Mouse (Mus musculus): Measurements from ENCODE around the gene Shc1.

The Shc1 gene

GRCm38 (mm10) chr3:89390699-89391662 lies 27.3 kb upstream of the Shc1 start:
- DNase-seq (ENCODE audit: low spot score), result no peak

DNA sequence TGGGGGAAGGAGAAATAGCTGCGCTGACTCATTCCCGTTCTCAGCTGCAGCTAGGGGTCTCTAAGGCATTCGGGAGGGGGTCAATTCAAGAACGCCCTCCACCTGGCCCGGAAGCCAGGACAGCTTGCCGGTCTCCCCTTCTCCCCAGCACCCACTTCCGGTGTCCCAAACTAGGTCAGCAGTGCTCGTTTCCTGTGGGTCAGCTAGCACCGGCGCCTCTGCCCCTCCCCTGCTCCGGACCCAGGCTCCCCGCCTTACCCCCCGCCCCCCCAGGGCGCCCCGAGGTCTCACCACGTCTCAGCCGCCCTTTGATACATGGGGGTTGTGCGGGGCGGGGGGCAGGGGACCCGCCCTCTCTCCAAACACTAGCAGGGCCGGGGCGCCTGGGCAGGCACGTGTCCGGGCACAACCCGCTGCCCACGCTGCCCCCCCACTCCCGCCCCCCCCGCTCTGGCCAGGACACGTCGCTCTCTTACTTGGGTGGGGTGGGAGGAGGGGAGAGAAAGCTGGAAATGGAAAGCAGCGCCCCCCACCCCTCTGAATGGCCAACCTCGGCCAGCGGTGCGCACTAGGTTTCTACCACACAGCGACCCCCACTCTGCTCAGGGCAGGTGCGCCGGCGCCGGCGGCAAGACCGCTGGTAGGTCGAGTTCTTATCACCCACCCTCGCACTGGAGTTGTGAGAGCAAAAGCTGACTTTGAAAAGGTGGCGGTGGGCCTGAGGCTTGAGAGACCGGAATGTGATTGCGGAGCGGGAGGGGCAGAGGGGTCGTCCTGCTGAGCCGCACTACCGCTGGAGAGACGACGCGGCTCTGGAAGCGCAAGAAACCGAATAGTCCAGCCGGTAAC lies 26.4 kb upstream of the Shc1 start:
- DNase-seq (ENCODE audit: low spot score), result no peak

- DNase-seq (ENCODE audit: low spot score), result no peak
Observed at GRCm38 (mm10) chr3:89392871-89393311, 25.4 kb upstream of the Shc1 start.

DNA sequence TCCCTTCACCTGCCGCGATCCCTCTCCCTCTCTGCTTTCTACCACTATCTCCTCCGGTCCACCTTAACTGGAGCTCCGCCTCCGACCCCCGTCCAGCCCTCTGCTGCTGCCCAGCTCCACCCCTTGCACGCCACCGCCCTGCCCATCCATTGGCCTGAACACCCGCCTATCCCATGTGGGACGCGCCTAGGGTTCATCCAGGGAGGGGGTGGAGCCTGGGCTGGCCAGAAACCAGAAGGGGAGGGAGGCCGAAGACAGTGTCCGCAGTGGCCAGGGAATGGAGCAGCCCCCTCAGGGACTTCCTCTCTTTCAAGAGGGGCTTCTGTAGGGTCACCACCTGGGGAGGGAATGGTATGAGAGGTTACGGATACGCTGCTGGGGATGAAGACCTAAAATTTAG lies 24.6 kb upstream of the Shc1 start:
- peak; percentile 81 for DNase-seq (ENCODE audit: low spot score)

GRCm38 (mm10) chr3:89394006-89394893 lies 24.0 kb upstream of the Shc1 start, which contains the start of gene Zbtb7b:
Gene Zbtb7b, minus strand, starts transcription at chr3:89394776.
- DNase-seq (ENCODE audit: low spot score), result no peak

GRCm38 (mm10) chr3:89394894-89395256 lies 23.4 kb upstream of the Shc1 start:
- DNase-seq (ENCODE audit: low spot score), result no peak

DNA sequence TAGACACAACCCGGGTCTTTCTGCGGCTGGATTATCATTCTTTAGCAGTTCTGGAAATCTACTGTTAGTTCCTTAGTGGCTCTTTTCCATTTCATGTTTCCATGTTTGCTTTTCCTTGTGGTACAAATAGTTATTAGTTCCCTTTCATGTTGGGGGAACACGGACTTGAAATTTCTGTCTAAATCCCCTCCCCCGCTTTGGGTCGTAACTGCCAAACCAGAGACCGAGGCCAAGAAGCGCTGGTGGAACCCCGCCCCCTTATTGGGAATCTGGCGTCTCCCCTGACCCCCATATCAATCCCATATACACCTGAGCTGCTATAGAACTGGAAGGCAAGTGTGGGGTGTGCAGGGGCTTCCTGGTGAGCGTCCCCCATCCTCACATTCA lies 22.8 kb upstream of the Shc1 start:
- DNase-seq (ENCODE audit: low spot score), result no peak

DNA sequence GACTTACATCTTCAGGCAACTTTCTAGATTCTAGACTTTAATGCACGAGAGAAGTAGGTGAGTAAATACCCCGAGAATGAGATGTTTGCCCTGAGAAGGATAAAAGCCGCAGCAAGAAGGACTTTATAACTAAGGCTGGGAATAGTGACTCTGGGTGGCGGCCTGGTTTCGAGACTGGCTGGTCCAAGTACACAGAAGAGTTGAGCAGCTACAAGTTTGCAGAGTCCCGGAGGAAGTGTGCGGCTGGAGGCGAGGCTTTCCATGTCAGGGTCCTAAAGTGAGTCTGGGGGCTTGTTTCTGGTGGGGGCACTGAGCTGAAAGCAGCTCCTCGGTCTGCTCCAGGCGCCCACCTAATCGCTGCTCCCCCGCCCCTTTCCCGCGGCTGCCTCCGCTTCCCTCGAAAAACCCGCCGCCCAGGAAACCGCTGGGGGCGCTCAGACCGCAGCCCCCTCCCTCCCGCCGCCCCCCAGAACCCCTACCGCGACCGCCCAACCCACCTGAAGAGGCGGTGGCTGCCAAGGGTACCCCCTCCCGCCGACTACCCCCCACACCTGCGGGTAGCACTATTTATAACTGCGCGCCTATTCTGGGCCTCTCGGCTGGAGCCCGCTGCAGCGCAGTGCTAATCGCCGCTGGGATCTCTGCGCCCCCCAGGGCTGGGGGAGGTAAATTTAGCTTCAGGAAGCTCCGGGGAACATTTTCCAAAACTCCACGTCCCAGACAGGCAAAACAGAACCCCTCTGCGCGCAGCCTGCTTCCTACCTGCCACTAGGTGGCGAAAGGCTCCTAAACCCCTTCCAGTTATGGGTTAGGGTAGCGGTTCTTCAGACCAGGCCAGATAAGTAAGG lies 22.2 kb upstream of the Shc1 start:
- DNase-seq (ENCODE audit: low spot score), result no peak

- DNase-seq (ENCODE audit: low spot score), result no peak
Observed at GRCm38 (mm10) chr3:89396654-89397005, 21.6 kb upstream of the Shc1 start.

DNA sequence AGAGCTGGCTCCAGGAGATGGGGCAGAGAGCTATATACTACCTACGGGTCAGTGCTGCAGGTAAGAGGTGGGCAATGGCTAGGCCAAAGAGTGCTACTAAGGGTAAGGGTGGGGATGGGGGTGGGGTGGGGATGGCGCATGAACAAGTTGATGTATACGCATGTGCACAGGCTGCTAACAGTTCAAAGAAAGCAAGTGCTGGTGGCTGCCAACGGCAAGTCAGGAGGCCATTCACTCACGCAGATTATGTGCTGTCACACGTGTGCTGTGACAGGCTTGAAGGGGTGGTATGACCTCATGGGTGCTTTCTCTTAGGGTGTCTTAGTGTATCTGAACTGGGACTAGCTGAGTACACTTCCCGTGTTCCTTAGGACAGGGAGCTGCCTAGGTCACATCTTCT lies 16.9 kb upstream of the Shc1 start:
- no peak for DNase-seq (ENCODE audit: low spot score)

GRCm38 (mm10) chr3:89402693-89403092 lies 15.6 kb upstream of the Shc1 start, which contains the start of gene Lenep:
Gene Lenep, minus strand, starts transcription at chr3:89402793.
- no peak for DNase-seq (ENCODE audit: low spot score)

GRCm38 (mm10) chr3:89406887-89407286 lies 11.4 kb upstream of the Shc1 start:
- DNase-seq (ENCODE audit: low spot score), result no peak

- DNase-seq (ENCODE audit: low spot score), result no peak
Observed at GRCm38 (mm10) chr3:89408448-89408847, 9.8 kb upstream of the Shc1 start.

DNA sequence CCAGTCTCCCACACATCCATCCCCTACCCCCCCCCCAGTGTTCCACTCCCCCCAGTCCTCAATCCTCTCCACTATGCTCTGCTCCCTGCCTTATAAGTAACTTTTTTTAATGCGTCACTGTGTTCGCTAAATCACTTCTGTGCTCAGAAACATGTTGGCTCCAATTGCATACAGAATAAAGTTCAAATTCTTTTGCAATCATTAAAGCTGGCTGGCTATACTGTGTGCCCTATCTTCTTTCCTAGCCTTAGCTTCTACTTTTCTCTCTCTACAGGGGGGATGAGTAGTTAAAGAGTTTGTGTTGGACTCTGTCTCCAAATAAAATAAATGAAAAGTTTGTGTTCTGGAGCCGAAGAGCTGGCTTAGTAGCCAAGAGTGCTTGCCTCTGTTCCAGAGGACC lies 8.5 kb upstream of the Shc1 start:
- no peak for DNase-seq (ENCODE audit: low spot score)

- DNase-seq (ENCODE audit: low spot score), result no peak
Observed at GRCm38 (mm10) chr3:89410864-89411263, 7.4 kb upstream of the Shc1 start.

- DNase-seq (ENCODE audit: low spot score), result peak; percentile 100
Observed at GRCm38 (mm10) chr3:89411490-89412393, 6.5 kb upstream of the Shc1 start, which contains the start of gene Flad1. Gene Flad1, minus strand, starts transcription at chr3:89411870.

GRCm38 (mm10) chr3:89416158-89416557 lies 2.1 kb upstream of the Shc1 start:
- DNase-seq (ENCODE audit: low spot score), result no peak

DNA sequence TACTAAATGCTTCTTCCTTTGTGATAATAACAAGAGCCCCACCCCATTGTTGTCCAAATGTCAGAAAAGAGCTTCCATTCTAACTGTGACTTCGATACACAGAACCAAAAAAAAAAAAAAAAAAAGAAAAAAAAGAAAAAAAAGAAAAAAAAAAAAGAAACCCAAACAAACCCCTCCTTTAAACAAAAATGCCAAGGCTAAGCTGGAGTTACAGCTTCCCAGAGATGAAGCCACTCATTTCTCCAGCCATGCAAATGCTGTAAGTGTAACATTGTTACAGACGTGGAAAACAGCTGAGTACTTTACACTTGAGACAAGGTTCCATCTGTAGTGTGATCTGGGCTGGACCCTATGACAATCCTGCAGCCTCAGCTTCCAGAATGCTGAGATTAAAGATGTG lies 1.1 kb upstream of the Shc1 start:
- no peak for DNase-seq (ENCODE audit: low spot score)

GRCm38 (mm10) chr3:89417840-89418169 lies 438 bp upstream of the Shc1 start:
- DNase-seq (ENCODE audit: low spot score), result no peak

- no peak for DNase-seq (ENCODE audit: low spot score)
Observed at GRCm38 (mm10) chr3:89418861-89419250, 613 bp downstream of the Shc1 start.

Measured in layer of hippocampus, adult 9-10 months (tissue).